Mouse (Mus musculus) heart, adult 2 months (tissue): Measurements from ENCODE around the gene D430041D05Rik. TPM values are rescaled to one million over a fixed set of nuclear protein-coding genes. Genes with fewer than 3 reads are reported as not detected.

ENCODE experiments used
- DNase-seq, 2 experiments: peaks; one replicate each; pipeline ENCODE4 v3.0.0; 2021
- H3K27ac ChIP-seq: fragments of 200-600 bp; 2 replicates; pipeline ENCODE4 v1.8.1; 2022
- H3K27me3 ChIP-seq: fragments of 200-500 bp; 2 replicates; pipeline ENCODE4 v1.6.1; 2012; ENCODE audit warnings: mild to moderate bottlenecking, low read length, inconsistent platforms, mixed read lengths; ENCODE audit not compliant: control insufficient read depth, insufficient read depth
- H3K36me3 ChIP-seq: fragments of 200-500 bp; 2 replicates; pipeline ENCODE4 v1.6.1; 2012; ENCODE audit warnings: low read length, inconsistent platforms; ENCODE audit not compliant: control insufficient read depth, insufficient read depth
- H3K4me1 ChIP-seq: fragments of 200-500 bp; 2 replicates; pipeline ENCODE4 v1.6.1; 2011; ENCODE audit warnings: low read length; ENCODE audit not compliant: control insufficient read depth, insufficient read depth
- H3K4me3 ChIP-seq: fragments of 200-600 bp; 2 replicates; pipeline ENCODE4 v1.8.1; 2022
- H3K79me2 ChIP-seq: fragments of 200-500 bp; replicated peaks from 2 replicates; pipeline ENCODE4 v1.6.1; 2012; ENCODE audit warnings: mild to moderate bottlenecking, inconsistent platforms, low read length, moderate library complexity, mixed read lengths; ENCODE audit not compliant: control insufficient read depth, insufficient read depth
- H3K9ac ChIP-seq: fragments of 200-500 bp; 2 replicates; pipeline ENCODE4 v1.6.1; 2012; ENCODE audit warnings: low read depth, mild to moderate bottlenecking, control low read depth, inconsistent platforms, low read length, mixed read lengths
- CTCF ChIP-seq: fragments of 200-600 bp; IDR thresholded peaks from 2 replicates; pipeline ENCODE4 v1.8.1; 2022; ENCODE audit warnings: antibody characterized with exemption, mild to moderate bottlenecking, moderate library complexity
- EP300 ChIP-seq: fragments of 200-500 bp; IDR thresholded peaks from 2 replicates; pipeline ENCODE4 v1.6.1; 2011; ENCODE audit warnings: low read depth, low read length, control low read depth; ENCODE audit not compliant: insufficient read depth
- POLR2A ChIP-seq: fragments of 200-500 bp; IDR thresholded peaks from 2 replicates; pipeline ENCODE4 v1.6.1; 2011; ENCODE audit warnings: mild to moderate bottlenecking, low read depth, low read length, control low read depth; ENCODE audit not compliant: insufficient read depth
- WGBS: fragments of 180-500 bp; shearing (Covaris S2); methylation state at CpG from one replicate; pipeline ENCODE4 v1.1.7; 2018; 5-methylcytosine and 5-hydroxymethylcytosine counted together
- intact Hi-C: fragments of 180-260 bp; cut with DNase I; formaldehyde crosslinking; loops from one replicate; pipeline ENCODE4 v1.15.1; 2025
- polyA plus RNA-seq: library from polyadenylated mRNA; depleted of rRNA; stranded (reverse); fragments of >200 nt; gene quantifications from 2 replicates; pipeline ENCODE4 v1.2.3, GENCODE M21; 2012
- total RNA-seq, 2 experiments: library from RNA; stranded (reverse); gene quantifications; 2 replicates each; pipeline ENCODE4 v1.2.3; 2021

D430041D05Rik gene
- total and polyA plus RNA-seq, 3 experiments, result 0.02 to 0.08 (median 0.05) TPM

DNA sequence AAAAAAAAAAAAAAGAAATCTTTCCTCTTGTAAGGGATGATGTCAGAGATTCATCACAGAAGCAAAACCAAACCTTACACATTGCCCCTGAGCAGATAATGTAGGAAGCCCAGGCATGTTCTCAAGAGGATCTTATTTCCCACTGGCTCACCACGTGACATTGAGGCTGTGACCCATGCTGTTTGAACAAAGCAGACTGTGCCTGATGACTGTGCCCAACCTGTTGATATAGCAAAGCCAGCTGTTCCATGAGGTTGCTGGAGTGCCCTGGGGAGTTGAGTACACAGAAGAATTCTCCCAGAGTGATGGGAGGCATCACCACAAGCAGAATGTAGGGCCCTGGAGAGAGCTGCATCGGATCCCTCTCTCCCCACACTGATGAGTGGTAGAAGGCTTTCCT, 274.9 kb downstream of the D430041D05Rik start:
- no peak for DNase-seq
- Histone ChIP-seq H3K9ac (no peak overlapping the region), H3K4me1 (no peaks in the 10 kb centered on the region), H3K27me3 (no peaks in the 10 kb centered on the region), H3K79me2 (no peaks in the 10 kb centered on the region), H3K4me3 (no peak overlapping the region), H3K27ac (no peak overlapping the region), H3K36me3 (no peaks in the 10 kb centered on the region)
- TF ChIP-seq EP300, result no peak
- no peak for TF ChIP-seq CTCF
- TF ChIP-seq POLR2A, result no peak
- intact Hi-C loops, result loop anchor here (10.0 kb wide), 1 partner anchor 639 kb away; no protein-coding TSS in a partner anchor
- WGBS, result 42% methylated on average over 2 of the region's 2 CpGs

- no peaks in the 10 kb centered on the region for H3K79me2 ChIP-seq
- no peak overlapping the region for H3K9ac ChIP-seq
- TF ChIP-seq CTCF, result peak; percentile 96
- peak; percentile 72; the same call in 1 of the 2 replicates for TF ChIP-seq EP300
- TF ChIP-seq POLR2A, result no peak
- no peaks in the 10 kb centered on the region for H3K4me1 ChIP-seq
- peak; percentile 39 for DNase-seq
- no peaks in the 10 kb centered on the region for H3K27me3 ChIP-seq
- intact Hi-C loops, result loop anchor here (1.0 to 10.0 kb wide), 3 partner anchors 288 to 640 kb away; no protein-coding TSS in a partner anchor
- 47% methylated on average over 8 of the region's 8 CpGs for WGBS
- no peak overlapping the region for H3K4me3 ChIP-seq
- H3K27ac ChIP-seq, result no peak overlapping the region
- H3K36me3 ChIP-seq, result no peaks in the 10 kb centered on the region
These were observed 276.4 kb downstream of the D430041D05Rik start for GRCm38 (mm10) chr2:104134150-104135056.

- TF ChIP-seq POLR2A (no peak), EP300 (no peak), CTCF (no peak)
These were observed 277.6 kb downstream of the D430041D05Rik start for GRCm38 (mm10) chr2:104133042-104133810.

DNA sequence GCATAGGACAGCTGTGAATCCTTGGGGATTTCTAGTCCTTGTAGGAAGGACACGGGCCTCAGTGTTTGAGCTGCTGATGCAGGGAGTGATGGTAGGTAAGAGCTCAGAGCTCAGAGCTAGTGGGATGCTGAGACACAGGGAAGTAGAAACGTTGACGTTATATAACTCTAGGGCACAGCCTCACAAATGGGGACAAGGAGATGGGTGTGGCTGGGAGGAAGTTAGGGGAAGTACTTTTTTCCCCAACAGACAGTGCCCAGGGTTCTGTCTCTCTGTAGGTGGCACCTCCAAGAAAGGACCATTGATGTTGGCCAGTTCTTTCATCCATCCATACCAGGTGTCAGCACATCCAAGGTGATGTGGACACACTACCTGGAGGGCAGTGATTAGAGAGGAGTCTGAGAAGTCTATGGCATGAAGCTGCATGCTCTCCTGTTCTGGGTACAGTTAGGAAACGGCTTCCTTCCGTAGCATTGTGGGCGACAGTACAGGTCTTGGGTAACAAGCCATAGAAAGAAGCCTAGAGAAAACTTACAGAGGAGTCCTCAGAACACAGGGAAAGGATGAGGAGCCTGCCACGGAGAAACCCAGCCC, 278.4 kb downstream of the D430041D05Rik start:
- Histone ChIP-seq H3K36me3 (no peaks in the 10 kb centered on the region), H3K27me3 (no peaks in the 10 kb centered on the region), H3K79me2 (no peaks in the 10 kb centered on the region), H3K9ac (no peak overlapping the region), H3K4me3 (no peak overlapping the region), H3K27ac (no peak overlapping the region), H3K4me1 (no peaks in the 10 kb centered on the region)
- no peak for TF ChIP-seq EP300
- TF ChIP-seq CTCF, result no peak
- TF ChIP-seq POLR2A, result no peak
- WGBS, result 54% methylated on average over 7 of the region's 7 CpGs
- intact Hi-C loops, result loop anchor here (5.0 to 10.0 kb wide), 2 partner anchors 455 to 642 kb away; no protein-coding TSS in a partner anchor
- no peak for DNase-seq

More at GRCm38 (mm10) chr2:104133042-104133810, 277.6 kb downstream of the D430041D05Rik start:
- 18% methylated on average over 12 of the region's 12 CpGs for WGBS
- Histone ChIP-seq H3K4me3 (no peak overlapping the region), H3K36me3 (no peaks in the 10 kb centered on the region), H3K79me2 (no peaks in the 10 kb centered on the region), H3K9ac (no peak overlapping the region), H3K27ac (no peak overlapping the region), H3K4me1 (no peaks in the 10 kb centered on the region), H3K27me3 (no peaks in the 10 kb centered on the region)
- no peak for DNase-seq
- intact Hi-C loops, result loop anchor here (5.0 to 10.0 kb wide), 2 partner anchors 454 to 642 kb away; no protein-coding TSS in a partner anchor

GRCm38 (mm10) chr2:104130969-104131368, 279.8 kb downstream of the D430041D05Rik start:
- Histone ChIP-seq H3K4me3 (no peak overlapping the region), H3K4me1 (no peaks in the 10 kb centered on the region), H3K36me3 (no peaks in the 10 kb centered on the region), H3K27ac (no peak overlapping the region), H3K9ac (no peak overlapping the region), H3K27me3 (no peaks in the 10 kb centered on the region), H3K79me2 (no peaks in the 10 kb centered on the region)
- 72% methylated on average over 3 of the region's 3 CpGs for WGBS
- TF ChIP-seq EP300 (no peak), CTCF (peak; percentile 78)
- peak in 1 of 2 experiments; percentile 53 for DNase-seq
- intact Hi-C loops, result loop anchor here (5.0 to 10.0 kb wide), 2 partner anchors 456 to 644 kb away; no protein-coding TSS in a partner anchor
